Mouse (Mus musculus): ENCODE measurements at regions not wholly inside any gene's neighbourhood (a gene's known extent, or its start where the extent isn't known, plus 50 kb on each side); places are given as distances from the start of the nearest gene placed in this dataset.
"Not testable (repeated sequence)": the region's sequence is repeated elsewhere in the genome, so short reads cannot be mapped to it uniquely, and the experiment has no call there.

- no peak for DNase-seq (ENCODE audit: low read depth, low spot score)
These were observed 421.6 kb upstream of the Zfp507 start for GRCm38 (mm10) chr7:36224416-36224815.

- no peak for DNase-seq (ENCODE audit: low read depth, low spot score)
These were observed 415.6 kb upstream of the Zfp507 start for GRCm38 (mm10) chr7:36218386-36218785.

GRCm38 (mm10) chr7:36210034-36210433, 407.2 kb upstream of the Zfp507 start:
- DNase-seq (ENCODE audit: low read depth, low spot score) = no peak

- no peak for DNase-seq (ENCODE audit: low read depth, low spot score)
These were observed 404.9 kb upstream of the Zfp507 start for GRCm38 (mm10) chr7:36207525-36208260.

GRCm38 (mm10) chr7:36198091-36198700, 395.4 kb upstream of the Zfp507 start:
- no peak for DNase-seq (ENCODE audit: low read depth, low spot score)

GRCm38 (mm10) chr7:36196154-36196720, 393.4 kb upstream of the Zfp507 start:
- no peak for DNase-seq (ENCODE audit: low read depth, low spot score)

GRCm38 (mm10) chr7:36192645-36193044, 389.8 kb upstream of the Zfp507 start:
- no peak for DNase-seq (ENCODE audit: low read depth, low spot score)

- no peak for DNase-seq (ENCODE audit: low read depth, low spot score)
These were observed 375.1 kb upstream of the Zfp507 start for GRCm38 (mm10) chr7:36177947-36178346.

- DNase-seq (ENCODE audit: low read depth, low spot score) = no peak
These were observed 372.5 kb upstream of the Zfp507 start for GRCm38 (mm10) chr7:36175296-36175695.

GRCm38 (mm10) chr7:36172511-36172910, 369.7 kb upstream of the Zfp507 start:
- not testable (repeated sequence) for DNase-seq (ENCODE audit: low read depth, low spot score)

GRCm38 (mm10) chr7:36157270-36157945, 354.6 kb upstream of the Zfp507 start:
- DNase-seq (ENCODE audit: low read depth, low spot score) = no peak

GRCm38 (mm10) chr7:36156595-36156994, 353.8 kb upstream of the Zfp507 start:
- no peak for DNase-seq (ENCODE audit: low read depth, low spot score)

GRCm38 (mm10) chr7:36155576-36155975, 352.8 kb upstream of the Zfp507 start:
- no peak for DNase-seq (ENCODE audit: low read depth, low spot score)

GRCm38 (mm10) chr7:36155159-36155558, 352.4 kb upstream of the Zfp507 start:
- DNase-seq (ENCODE audit: low read depth, low spot score) = no peak

GRCm38 (mm10) chr7:36150871-36151560, 348.2 kb upstream of the Zfp507 start:
- DNase-seq (ENCODE audit: low read depth, low spot score) = no peak

- DNase-seq (ENCODE audit: low read depth, low spot score) = no peak
These were observed 333.8 kb upstream of the Zfp507 start for GRCm38 (mm10) chr7:36136571-36136970.

- no peak for DNase-seq (ENCODE audit: low read depth, low spot score)
These were observed 331.8 kb upstream of the Zfp507 start for GRCm38 (mm10) chr7:36134557-36134956.

GRCm38 (mm10) chr7:36133658-36134143, 330.9 kb upstream of the Zfp507 start:
- DNase-seq (ENCODE audit: low read depth, low spot score) = peak; percentile 35

- no peak for DNase-seq (ENCODE audit: low read depth, low spot score)
These were observed 330.2 kb upstream of the Zfp507 start for GRCm38 (mm10) chr7:36133026-36133425.

- DNase-seq (ENCODE audit: low read depth, low spot score) = no peak
These were observed 329.8 kb upstream of the Zfp507 start for GRCm38 (mm10) chr7:36132569-36132968.

- no peak for DNase-seq (ENCODE audit: low read depth, low spot score)
These were observed 294.3 kb upstream of the Zfp507 start for GRCm38 (mm10) chr7:36097054-36097453.
